Mouse (Mus musculus): ENCODE measurements around the gene Rpl28.

The Rpl28 gene

DNA sequence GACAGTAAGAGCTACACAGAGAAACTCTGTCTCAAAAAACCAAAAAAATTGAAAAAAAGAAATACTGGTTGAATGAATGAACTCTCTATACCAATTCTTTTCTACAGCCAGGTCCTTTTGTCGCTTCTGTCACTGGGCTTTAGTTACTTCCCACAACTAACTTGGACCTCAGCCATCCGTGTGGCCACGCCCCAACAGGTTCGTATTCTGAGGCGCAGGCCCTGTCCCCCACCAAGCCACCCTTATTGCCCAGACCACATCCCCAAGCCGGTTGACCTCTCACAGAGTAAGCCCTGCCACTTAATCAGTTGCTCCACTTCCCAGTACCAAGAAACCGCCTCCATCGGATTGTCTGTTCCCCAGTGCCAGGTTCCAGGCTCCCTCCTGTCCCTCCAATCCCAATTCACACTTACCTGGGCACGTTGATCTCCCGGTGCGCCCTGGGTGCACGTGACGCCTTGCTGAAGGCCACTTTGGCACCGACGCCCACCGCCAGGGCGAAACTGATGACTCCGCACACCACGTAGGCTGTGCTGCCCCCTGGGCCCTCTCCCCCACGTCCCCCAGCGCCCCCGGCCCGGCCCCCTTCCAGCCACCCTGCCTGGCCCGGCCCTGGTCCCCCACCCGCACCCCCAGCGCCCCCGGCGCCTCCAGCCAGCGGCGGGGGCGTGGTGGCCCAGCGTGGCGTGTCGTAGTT, 43.1 kb downstream of the Rpl28 start:
- DNase-seq (ENCODE audit: low read depth, low spot score): no peak

- DNase-seq (ENCODE audit: low read depth, low spot score): peak; percentile 82
These were observed 43.7 kb downstream of the Rpl28 start for GRCm38 (mm10) chr7:4836351-4836792.

- no peak for DNase-seq (ENCODE audit: low read depth, low spot score)
These were observed 45.0 kb downstream of the Rpl28 start for GRCm38 (mm10) chr7:4837639-4838038.

- no peak for DNase-seq (ENCODE audit: low read depth, low spot score)
These were observed 49.4 kb downstream of the Rpl28 start for GRCm38 (mm10) chr7:4842077-4842476.

DNA sequence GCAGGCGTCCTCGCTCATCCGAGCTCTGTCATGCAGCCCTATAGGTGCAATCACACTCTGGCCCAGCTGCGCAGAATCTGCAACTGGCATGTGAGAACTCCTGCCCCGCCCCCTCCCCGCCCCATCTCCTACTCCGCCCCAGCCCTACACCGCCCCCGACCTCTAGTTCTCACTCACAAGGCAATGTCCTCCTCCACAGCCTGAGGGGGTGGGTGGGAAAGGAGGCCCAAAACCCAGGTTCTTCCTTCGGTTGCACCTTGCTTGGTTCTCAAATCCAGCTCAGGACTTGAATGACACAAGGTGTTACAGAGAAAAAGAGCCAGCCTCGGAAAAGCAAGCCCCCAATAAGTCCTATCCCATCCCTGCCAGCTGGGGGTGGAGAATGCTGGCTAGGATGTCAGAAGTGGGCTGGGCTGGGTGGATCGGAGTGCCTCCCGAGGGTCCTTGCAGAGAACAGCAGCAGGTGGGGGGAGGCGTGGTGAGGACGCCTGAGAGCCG, 50.0 kb downstream of the Rpl28 start:
- DNase-seq (ENCODE audit: low read depth, low spot score): peak; percentile 63

DNA sequence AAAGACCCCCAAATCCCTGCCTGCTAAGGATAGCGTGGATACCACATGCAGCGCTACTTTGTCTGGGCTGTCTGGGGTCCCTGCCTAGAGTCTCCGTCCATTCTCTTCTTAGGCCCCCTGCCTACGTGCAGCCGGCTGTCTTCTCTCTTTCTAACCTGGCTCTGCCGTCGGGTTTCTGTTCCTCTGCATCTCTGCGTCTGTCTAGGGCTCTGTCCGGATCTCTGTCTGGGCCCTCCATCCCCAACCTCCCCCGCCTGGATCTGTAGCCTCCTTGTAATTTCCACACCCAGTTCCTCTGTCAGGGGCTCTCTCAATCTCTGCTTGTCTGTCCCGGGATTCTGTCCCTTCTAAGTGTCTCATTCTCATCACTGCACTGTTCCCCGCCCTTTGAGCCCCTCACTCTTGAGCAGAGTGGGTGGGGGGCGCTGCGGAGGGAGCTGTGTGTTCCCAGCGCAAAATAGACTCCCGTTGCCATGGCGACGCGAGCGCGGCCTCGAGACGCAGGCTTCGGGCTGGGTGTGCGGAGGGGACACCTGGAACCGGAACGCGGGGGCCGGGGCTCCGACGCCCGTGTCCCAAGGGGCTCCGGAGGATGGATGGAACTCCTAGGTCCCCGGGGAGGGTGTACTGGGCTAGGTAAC, 51.0 kb downstream of the Rpl28 start:
- peak; percentile 42 for DNase-seq (ENCODE audit: low read depth, low spot score)

DNA sequence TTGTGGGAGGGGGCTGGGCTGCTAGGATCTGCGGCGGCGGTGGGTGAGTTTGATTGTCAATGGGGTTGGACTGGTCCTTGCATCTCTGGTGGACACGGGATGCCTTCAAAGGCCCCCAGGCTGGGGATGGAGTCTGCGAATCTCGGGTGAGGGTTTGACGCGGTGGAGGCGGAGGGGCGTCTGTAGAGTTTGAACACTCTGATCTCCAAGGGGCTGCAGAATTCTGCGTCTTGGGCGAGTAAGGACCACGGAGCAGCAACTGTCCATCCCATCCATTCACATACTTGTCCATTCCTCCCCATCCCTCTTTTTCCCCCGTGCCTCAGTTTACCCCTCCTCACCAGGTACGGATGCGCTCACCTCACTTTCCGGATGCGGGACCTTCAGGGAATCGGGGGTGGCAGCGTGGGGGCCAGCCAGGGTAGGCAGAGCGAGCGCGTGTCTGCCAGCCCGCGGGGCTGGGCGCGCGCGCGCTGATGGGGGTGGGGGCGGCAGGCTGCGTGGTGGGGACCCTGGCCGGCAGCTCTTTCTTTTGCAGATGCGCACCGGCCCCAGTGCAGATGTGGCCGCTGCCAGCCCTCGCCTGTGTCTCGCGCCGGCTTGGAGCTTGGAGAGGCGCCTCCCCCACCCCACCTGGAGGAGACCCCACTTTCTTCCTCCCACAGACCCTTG, 51.7 kb downstream of the Rpl28 start, which contains the start of gene Shisa7:
Gene Shisa7, minus strand, starts transcription at position 452 of the 672 bp plus-strand sequence.
- no peak for DNase-seq (ENCODE audit: low read depth, low spot score)
